Mouse (Mus musculus): ENCODE results near the gene Ugt1a9.

DNA sequence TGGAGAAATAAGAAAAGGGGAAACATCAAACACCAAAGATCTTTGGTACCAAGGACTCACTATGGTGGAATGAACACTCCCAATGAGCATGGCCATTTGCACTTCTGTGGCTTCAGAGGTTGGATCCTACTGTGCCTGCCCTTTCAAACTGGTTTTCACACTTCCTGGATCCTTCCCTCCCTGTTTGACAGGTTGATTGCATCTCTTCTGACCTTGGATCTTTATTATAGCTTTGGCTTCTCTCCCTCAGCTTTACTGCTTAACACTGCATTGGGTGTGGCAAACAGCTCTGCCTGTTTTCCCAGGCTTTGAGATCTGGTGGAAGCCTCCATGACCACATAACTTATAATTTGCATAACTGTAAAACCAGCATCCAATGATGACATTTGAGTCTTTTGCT, 149.7 kb downstream of the Ugt1a9 start:
- TF ChIP-seq CTCF (IDR thresholded peaks at IDR 0.05; ENCODE audit: low read depth, low read length) (no peak), POLR2A (IDR thresholded peaks at IDR 0.05; ENCODE audit: borderline replicate concordance, low read depth, low read length) (no peak)
